Comparison of ENCODE assay signal across 8 mouse cellular contexts in the genomic region with DNA sequence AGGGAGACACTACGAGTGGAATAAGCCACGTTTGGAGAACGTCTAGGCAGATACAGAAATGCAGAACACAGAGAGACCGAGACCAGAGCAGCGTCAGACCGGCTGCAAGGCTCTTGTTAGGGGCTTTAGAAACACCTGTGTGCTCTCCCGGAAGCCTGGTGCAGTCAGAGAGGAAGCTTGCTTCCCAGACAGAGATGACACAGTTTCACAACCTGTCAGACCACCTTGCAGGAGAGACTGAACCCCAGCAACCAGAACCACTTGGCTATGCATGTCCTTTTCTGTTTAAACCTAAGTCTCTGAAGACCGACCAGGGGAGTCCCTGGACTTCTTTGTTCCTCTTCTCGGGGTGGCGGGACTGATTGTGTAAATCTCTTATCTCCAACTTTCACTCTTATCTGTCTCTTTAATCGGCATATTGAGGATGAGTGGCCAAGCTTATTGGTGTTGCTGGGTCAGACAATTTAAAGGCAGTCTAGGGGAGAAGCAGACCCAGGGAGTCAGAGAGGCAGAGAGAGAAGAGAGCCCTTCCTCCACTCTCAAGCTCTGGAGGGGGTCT. TPM values are rescaled to one million over a fixed set of nuclear protein-coding genes. Genes with fewer than 3 reads are reported as not detected.
A peak's percentile ranks its signal among the peaks of the same experiment; 100 is the strongest.
DNase-seq lines count a peak whose midpoint lies in the region; ATAC-seq lines count a peak whose summit lies in the region.

A gene (plus strand): TSS at position 509 of the 559 bp plus-strand sequence.

- H3K4me2 ChIP-seq in forebrain, embryonic 16.5 days (ENCODE audit: low read length): peak within 1 kb of the TSS; percentile 85

- no peak for ATAC-seq in forebrain, embryonic 16.5 days
- ATAC-seq in megakaryocyte, adult 5-6 weeks (ENCODE audit: poor library complexity, severe bottlenecking): peak; percentile 49

- 2% methylated on average over 11 of the region's 11 CpGs for WGBS in forebrain, embryonic 16.5 days

- H3K9me3 ChIP-seq in forebrain, embryonic 16.5 days (ENCODE audit: control insufficient read depth, low read length): 0 out of 2 replicates have a peak, but pooled peaks cover 5% of the 10 kb centered on the region

- H3K27ac ChIP-seq in forebrain, embryonic 16.5 days (ENCODE audit: low read length): no peak within 1 kb of the TSS

- peaks cover 49% of the 10 kb centered on the region for H3K27me3 ChIP-seq in forebrain, embryonic 16.5 days (replicated peaks; ENCODE audit: control insufficient read depth, insufficient read depth, low read length)

- H3K36me3 ChIP-seq in forebrain, embryonic 16.5 days (ENCODE audit: control insufficient read depth, insufficient read depth): no peaks in the 10 kb centered on the region

- H3K9ac ChIP-seq in forebrain, embryonic 16.5 days (replicated peaks; ENCODE audit: low read depth, low read length): peak within 1 kb of the TSS; percentile 51

- peak within 1 kb of the TSS; percentile 46 for H3K4me3 ChIP-seq in forebrain, embryonic 16.5 days (replicated peaks; ENCODE audit: low read length)

- peaks cover 13% of the 10 kb centered on the region for H3K4me1 ChIP-seq in forebrain, embryonic 16.5 days (replicated peaks; ENCODE audit: control insufficient read depth, insufficient read depth, low read length)

- peak; percentile 33 to 37 for DNase-seq in spleen, adult 18-20 months
- DNase-seq in spleen, postnatal 14 days (ENCODE audit: low spot score in 2 of 2): no peak
- peak; percentile 62 for DNase-seq in thymus, postnatal 25 days
- no peak for DNase-seq in frontal cortex, postnatal 14 days (ENCODE audit: low spot score in 2 of 2)
- no peak for DNase-seq in cerebellum, adult 11 months
- DNase-seq in adrenal gland, postnatal 25 days: no peak

RNA-seq across cellular contexts. Expression of the gene that starts here (rescaled TPM):
- not detected in 2 replicates for polyA plus RNA-seq in forebrain, embryonic 16.5 days (2015; fragmentation: Nextera tagmentation; extraction: Ambion mirVana)
- total RNA-seq in megakaryocyte, adult 5-6 weeks (2015): 0.73 and 1.9 TPM in 2 replicates
- total RNA-seq in megakaryocyte, adult 5-6 weeks (2017): 0.11 and 0.89 TPM in 2 replicates
- total RNA-seq in adrenal gland, postnatal 25 days (2021): not detected in 2 replicates

Comparison
In these comparisons a context has a peak if more than half of its experiments do, and no peak if none do; other contexts are left out.
1. DNase-seq: peak in spleen, adult 18-20 months (2 of 2) and thymus, postnatal 25 days (single experiment); none in spleen, postnatal 14 days (0 of 2), frontal cortex, postnatal 14 days (0 of 2), cerebellum, adult 11 months (single experiment) and adrenal gland, postnatal 25 days (single experiment).